Mouse (Mus musculus): Measurements from ENCODE around the gene Tns2. TPM values are rescaled to one million over a fixed set of nuclear protein-coding genes. Genes with fewer than 3 reads are reported as not detected.

Tns2 gene
- polyA plus RNA-seq, 1 experiment from 2014 or later: 9.4 TPM

DNA sequence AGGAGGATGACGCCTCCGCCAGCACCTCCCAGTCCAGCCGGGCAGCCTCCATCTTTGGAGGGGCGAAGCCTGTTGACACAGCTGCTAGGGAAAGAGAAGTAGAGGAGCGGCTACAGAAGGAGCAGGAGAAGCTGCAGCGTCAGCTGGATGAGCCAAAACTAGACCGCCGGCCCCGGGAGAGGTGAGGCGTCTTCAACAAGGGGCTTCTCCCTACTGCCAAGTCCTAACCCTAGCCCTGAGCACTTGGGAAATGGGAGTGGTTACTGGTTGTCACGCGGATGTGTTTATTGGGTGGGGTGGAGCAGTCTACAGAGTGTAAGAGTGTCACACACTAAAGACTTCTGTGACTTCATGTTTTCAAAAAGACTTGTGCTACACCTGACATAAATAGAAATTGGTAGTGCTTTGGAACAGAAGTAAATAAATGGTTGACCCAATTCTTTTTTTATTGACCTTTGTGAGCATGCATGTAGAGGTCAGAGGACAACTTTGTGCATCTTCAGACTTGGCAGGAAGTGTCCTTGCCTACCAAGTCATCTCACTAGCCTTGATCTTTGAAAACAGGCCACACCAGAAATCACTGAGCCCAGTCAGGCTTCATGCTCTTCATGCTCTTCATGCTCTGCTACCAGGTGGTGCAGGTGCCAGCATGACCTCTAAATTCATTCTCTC, 10.2 kb upstream of the Tns2 start:
- ATAC-seq: no peak
- no peaks in the 10 kb centered on the region for H3K4me1 ChIP-seq (ENCODE audit: control insufficient read depth, insufficient read depth, low read length)
- H3K9ac ChIP-seq (ENCODE audit: low read depth, low read length): no peak overlapping the region
- no peak overlapping the region for H3K4me3 ChIP-seq (ENCODE audit: low read depth, low read length)
- no peak overlapping the region for H3K27ac ChIP-seq (ENCODE audit: low read length)
- WGBS: 88% methylated on average over 12 of the region's 12 CpGs
- H3K9me3 ChIP-seq (replicated peaks; ENCODE audit: control insufficient read depth, low read length, poor library complexity, severe bottlenecking): no peaks in the 10 kb centered on the region
- H3K4me2 ChIP-seq (ENCODE audit: low read length): no peak overlapping the region
- H3K36me3 ChIP-seq (ENCODE audit: control insufficient read depth, insufficient read depth, low read length): peaks cover 75% of the 10 kb centered on the region
- H3K27me3 ChIP-seq (ENCODE audit: control insufficient read depth, insufficient read depth, low read depth, low read length): no peaks in the 10 kb centered on the region

DNA sequence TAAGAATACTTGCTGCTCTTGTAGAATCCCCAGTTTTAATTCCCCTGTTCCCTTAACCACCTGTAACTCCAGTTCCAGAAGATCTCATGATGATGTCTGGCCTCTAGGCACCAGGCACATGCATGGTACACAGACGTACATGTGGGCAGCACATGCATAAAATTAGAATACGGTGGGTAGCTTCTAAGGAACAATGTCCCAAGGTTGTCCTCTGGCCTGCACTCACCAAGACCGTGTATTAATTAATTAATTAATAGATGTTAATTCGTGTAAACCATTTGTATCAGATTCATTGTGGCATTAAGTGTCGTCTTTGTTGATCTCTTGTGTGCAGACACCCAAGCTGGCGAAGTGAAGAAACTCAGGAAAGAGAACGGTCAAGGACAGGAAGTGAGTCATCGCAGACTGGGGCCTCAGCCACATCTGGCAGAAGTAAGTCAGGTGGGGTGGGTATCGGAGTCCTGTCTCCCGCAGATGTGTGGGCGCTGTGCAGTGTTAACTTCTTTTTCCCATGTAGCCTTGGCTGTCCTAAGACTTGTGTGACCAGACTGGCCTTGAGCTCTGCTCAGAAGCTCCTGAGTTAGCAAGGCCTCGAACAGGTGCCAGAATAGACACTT, 9.0 kb upstream of the Tns2 start:
- H3K4me1 ChIP-seq (ENCODE audit: control insufficient read depth, insufficient read depth, low read length): no peaks in the 10 kb centered on the region
- H3K4me2 ChIP-seq (ENCODE audit: low read length): no peak overlapping the region
- WGBS: 89% methylated on average over 12 of the region's 12 CpGs
- no peak overlapping the region for H3K4me3 ChIP-seq (ENCODE audit: low read depth, low read length)
- H3K9ac ChIP-seq (ENCODE audit: low read depth, low read length): no peak overlapping the region
- H3K27me3 ChIP-seq (ENCODE audit: control insufficient read depth, insufficient read depth, low read depth, low read length): no peaks in the 10 kb centered on the region
- no peak overlapping the region for H3K27ac ChIP-seq (ENCODE audit: low read length)
- ATAC-seq: no peak
- peaks cover 79% of the 10 kb centered on the region for H3K36me3 ChIP-seq (ENCODE audit: control insufficient read depth, insufficient read depth, low read length)
- H3K9me3 ChIP-seq (replicated peaks; ENCODE audit: control insufficient read depth, low read length, poor library complexity, severe bottlenecking): no peaks in the 10 kb centered on the region

DNA sequence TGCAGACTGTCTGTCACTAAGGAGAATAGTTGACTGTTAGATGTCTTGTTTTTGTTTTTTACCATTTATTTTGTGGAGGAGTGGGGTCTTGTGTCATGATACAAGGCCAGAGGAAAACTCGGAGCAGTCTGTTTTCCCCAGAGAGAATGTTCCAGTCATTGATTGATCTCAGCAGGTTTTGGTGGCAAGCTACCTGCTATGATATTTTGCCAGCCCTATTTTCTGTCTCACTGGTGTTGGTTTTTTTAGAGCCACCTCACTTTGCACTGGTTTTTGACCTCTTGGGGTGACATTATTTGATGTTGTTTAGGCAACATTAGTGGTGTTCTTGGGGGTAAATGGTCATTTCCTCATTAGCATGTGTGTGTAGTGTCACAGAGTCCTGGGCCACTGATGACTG, 8.5 kb upstream of the Tns2 start:
- 89% methylated on average over 1 of the region's 1 CpGs for WGBS
- Histone ChIP-seq H3K4me2 (ENCODE audit: low read length) (no peak overlapping the region), H3K9me3 (replicated peaks; ENCODE audit: control insufficient read depth, low read length, poor library complexity, severe bottlenecking) (no peaks in the 10 kb centered on the region), H3K9ac (ENCODE audit: low read depth, low read length) (no peak overlapping the region), H3K36me3 (ENCODE audit: control insufficient read depth, insufficient read depth, low read length) (peaks cover 76% of the 10 kb centered on the region), H3K4me3 (ENCODE audit: low read depth, low read length) (no peak overlapping the region), H3K4me1 (ENCODE audit: control insufficient read depth, insufficient read depth, low read length) (no peaks in the 10 kb centered on the region), H3K27me3 (ENCODE audit: control insufficient read depth, insufficient read depth, low read depth, low read length) (no peaks in the 10 kb centered on the region), H3K27ac (ENCODE audit: low read length) (no peak overlapping the region)
- no peak for ATAC-seq

DNA sequence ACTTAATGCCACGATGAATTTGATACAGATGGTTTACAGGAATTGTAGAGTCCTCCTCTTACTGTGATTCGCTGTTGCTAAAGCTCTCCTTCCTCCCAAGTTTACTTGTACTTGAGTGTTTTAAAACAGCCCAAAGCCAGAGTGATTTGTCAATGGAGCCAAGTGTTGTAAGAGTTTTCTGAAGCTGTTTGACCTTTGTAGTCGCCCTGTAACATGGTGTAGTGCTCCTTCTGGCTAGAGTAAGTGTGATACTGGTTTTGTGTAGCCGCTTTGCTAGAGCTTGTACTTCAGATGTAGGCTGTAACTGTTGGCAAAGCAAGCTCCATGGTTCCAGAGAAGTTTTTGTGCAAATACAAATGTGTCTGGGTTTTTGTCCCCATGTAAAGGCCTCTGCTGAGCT, 8.0 kb upstream of the Tns2 start:
- H3K4me1 ChIP-seq (ENCODE audit: control insufficient read depth, insufficient read depth, low read length): no peaks in the 10 kb centered on the region
- no peaks in the 10 kb centered on the region for H3K9me3 ChIP-seq (replicated peaks; ENCODE audit: control insufficient read depth, low read length, poor library complexity, severe bottlenecking)
- 93% methylated on average over 4 of the region's 4 CpGs for WGBS
- no peak overlapping the region for H3K4me2 ChIP-seq (ENCODE audit: low read length)
- H3K27ac ChIP-seq (ENCODE audit: low read length): no peak overlapping the region
- no peak overlapping the region for H3K9ac ChIP-seq (ENCODE audit: low read depth, low read length)
- H3K27me3 ChIP-seq (ENCODE audit: control insufficient read depth, insufficient read depth, low read depth, low read length): no peaks in the 10 kb centered on the region
- H3K36me3 ChIP-seq (ENCODE audit: control insufficient read depth, insufficient read depth, low read length): peaks cover 73% of the 10 kb centered on the region
- no peak for ATAC-seq
- H3K4me3 ChIP-seq (ENCODE audit: low read depth, low read length): no peak overlapping the region

DNA sequence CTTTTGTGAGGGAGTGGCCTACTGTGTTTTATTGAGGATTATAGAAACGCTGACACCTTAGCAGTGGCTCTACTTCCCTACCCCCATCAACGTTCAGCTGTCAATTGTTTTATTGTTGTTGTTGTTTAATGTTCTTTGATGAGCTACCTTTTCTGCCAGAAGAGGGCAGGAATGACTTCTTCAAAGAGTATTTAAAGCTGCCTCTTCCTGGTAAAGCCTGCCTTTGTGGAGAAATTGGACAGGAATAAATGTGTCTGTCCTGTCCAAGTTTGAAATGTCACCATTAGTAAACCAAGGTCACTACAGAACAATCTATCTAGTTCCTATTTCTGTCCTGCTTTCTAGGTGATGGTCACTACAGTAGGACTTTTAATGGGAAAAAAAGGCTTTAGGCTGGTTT, 6.1 kb upstream of the Tns2 start:
- Histone ChIP-seq H3K4me3 (ENCODE audit: low read depth, low read length) (no peak overlapping the region), H3K27me3 (ENCODE audit: control insufficient read depth, insufficient read depth, low read depth, low read length) (no peaks in the 10 kb centered on the region; the same call in 1 of the 2 replicates), H3K9me3 (replicated peaks; ENCODE audit: control insufficient read depth, low read length, poor library complexity, severe bottlenecking) (no peaks in the 10 kb centered on the region), H3K4me1 (ENCODE audit: control insufficient read depth, insufficient read depth, low read length) (no peaks in the 10 kb centered on the region), H3K4me2 (ENCODE audit: low read length) (no peak overlapping the region), H3K36me3 (ENCODE audit: control insufficient read depth, insufficient read depth, low read length) (peaks cover 63% of the 10 kb centered on the region), H3K27ac (ENCODE audit: low read length) (no peak overlapping the region), H3K9ac (ENCODE audit: low read depth, low read length) (no peak overlapping the region)
- no peak for ATAC-seq
- 59% methylated on average over 2 of the region's 2 CpGs for WGBS

DNA sequence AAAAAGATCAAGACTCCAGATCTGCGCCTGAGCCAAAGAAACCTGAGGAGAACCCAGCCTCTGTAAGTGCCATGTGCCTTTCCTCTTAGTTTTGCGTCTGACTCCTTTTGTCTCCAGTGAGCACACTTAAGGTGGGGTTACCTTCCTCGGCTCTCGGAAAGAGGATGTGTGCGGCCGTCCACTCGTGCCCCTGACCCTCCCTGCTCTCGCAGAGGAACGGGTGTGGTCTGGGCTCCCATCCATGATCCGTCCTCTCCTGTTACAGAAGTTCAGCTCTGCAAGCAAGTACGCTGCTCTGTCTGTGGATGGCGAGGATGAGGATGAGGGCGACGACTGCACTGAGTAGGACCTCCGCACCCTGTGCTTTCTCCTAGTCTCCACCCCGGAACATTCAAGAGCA, 5.2 kb upstream of the Tns2 start:
- Histone ChIP-seq H3K4me1 (ENCODE audit: control insufficient read depth, insufficient read depth, low read length) (peaks cover 2% of the 10 kb centered on the region; the same call in 1 of the 2 replicates), H3K9ac (ENCODE audit: low read depth, low read length) (no peak overlapping the region), H3K4me2 (ENCODE audit: low read length) (no peak overlapping the region)

DNA sequence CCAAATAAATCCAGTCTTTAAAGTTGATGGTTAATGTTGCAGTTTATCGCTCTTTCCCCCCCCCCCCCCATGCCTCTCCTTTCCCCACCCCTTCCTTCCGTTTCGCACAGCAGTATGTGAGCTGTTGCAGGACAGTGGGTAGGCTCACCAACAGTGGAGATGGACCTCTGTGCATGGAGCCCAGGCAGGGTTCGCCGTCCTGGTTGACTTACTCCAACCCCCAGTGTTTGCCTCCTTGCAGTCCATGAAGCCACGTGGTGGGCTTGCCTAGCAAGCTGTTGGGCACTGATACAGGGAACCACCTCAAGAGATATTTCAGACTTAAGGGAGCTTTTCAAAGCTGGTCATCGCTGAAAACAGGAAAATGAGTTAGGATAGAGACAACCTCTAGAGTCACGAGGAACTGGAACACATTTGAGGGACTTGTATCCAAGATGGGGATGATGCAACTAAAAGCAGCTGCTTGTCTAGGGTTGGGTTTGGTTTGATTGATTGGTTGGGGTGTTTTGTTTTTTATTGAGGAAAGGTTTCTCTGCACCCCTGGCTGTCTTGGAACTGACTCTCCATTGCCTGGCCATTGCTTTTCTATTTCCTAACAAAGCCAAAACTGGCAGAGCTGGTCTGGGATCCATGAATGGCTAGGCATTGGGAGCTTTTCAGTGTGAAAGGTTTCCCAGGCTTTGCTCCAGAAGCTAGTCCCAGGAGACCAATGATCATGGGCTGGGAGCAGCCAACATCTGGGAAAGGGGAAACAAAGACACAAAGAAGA, 2.9 kb upstream of the Tns2 start:
- Histone ChIP-seq H3K36me3 (ENCODE audit: control insufficient read depth, insufficient read depth, low read length) (peaks cover 38% of the 10 kb centered on the region), H3K9me3 (replicated peaks; ENCODE audit: control insufficient read depth, low read length, poor library complexity, severe bottlenecking) (no peaks in the 10 kb centered on the region), H3K27ac (ENCODE audit: low read length) (no peak overlapping the region), H3K4me1 (ENCODE audit: control insufficient read depth, insufficient read depth, low read length) (peaks cover 8% of the 10 kb centered on the region; the same call in 1 of the 2 replicates), H3K27me3 (ENCODE audit: control insufficient read depth, insufficient read depth, low read depth, low read length) (peaks cover 2% of the 10 kb centered on the region), H3K9ac (ENCODE audit: low read depth, low read length) (no peak overlapping the region), H3K4me2 (ENCODE audit: low read length) (no peak overlapping the region), H3K4me3 (ENCODE audit: low read depth, low read length) (no peak overlapping the region)
- WGBS: 87% methylated on average over 8 of the region's 8 CpGs
- no peak for ATAC-seq

More for the DNA sequence above, 5.2 kb upstream of the Tns2 start:
- Histone ChIP-seq H3K4me3 (ENCODE audit: low read depth, low read length) (no peak overlapping the region), H3K9me3 (replicated peaks; ENCODE audit: control insufficient read depth, low read length, poor library complexity, severe bottlenecking) (no peaks in the 10 kb centered on the region), H3K36me3 (ENCODE audit: control insufficient read depth, insufficient read depth, low read length) (peaks cover 56% of the 10 kb centered on the region), H3K27ac (ENCODE audit: low read length) (no peak overlapping the region), H3K27me3 (ENCODE audit: control insufficient read depth, insufficient read depth, low read depth, low read length) (peaks cover 1% of the 10 kb centered on the region)
- no peak for ATAC-seq
- WGBS: 92% methylated on average over 16 of the region's 16 CpGs

DNA sequence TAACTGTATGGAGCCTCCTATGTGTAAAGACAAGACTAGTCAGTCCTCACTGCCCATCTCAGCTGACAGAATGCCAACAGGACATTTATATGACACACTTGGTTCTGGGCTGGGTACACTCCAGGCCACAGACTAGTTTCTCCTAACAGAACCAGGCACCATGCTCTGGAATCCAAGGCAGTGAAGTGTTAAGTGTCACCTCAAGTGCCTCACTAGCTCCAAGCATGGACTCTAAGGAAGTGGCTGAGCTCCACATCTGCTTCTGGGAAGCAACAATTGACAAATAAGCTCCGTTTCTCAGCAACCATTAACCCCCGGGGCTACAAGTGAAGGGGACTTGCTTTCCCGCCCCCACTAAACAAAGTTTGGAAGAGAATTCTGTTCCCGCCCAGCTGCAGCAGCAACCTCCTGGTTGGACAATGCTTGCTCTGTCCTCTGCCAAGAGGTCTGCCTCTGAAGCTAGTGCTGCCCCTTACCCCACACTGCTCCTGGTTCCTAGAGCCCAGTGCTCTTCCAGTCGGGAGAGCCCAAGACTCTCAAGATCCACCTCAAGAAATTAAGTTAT, 2.1 kb upstream of the Tns2 start:
- H3K9ac ChIP-seq (ENCODE audit: low read depth, low read length): no peak overlapping the region
- peaks cover 32% of the 10 kb centered on the region for H3K36me3 ChIP-seq (ENCODE audit: control insufficient read depth, insufficient read depth, low read length)
- H3K27ac ChIP-seq (ENCODE audit: low read length): no peak overlapping the region
- H3K4me3 ChIP-seq (ENCODE audit: low read depth, low read length): no peak overlapping the region
- ATAC-seq: no peak
- no peaks in the 10 kb centered on the region for H3K9me3 ChIP-seq (replicated peaks; ENCODE audit: control insufficient read depth, low read length, poor library complexity, severe bottlenecking)
- no peak overlapping the region for H3K4me2 ChIP-seq (ENCODE audit: low read length)
- peaks cover 6% of the 10 kb centered on the region for H3K27me3 ChIP-seq (ENCODE audit: control insufficient read depth, insufficient read depth, low read depth, low read length)
- peaks cover 8% of the 10 kb centered on the region; the same call in 1 of the 2 replicates for H3K4me1 ChIP-seq (ENCODE audit: control insufficient read depth, insufficient read depth, low read length)
- WGBS: 35% methylated on average over 5 of the region's 5 CpGs

DNA sequence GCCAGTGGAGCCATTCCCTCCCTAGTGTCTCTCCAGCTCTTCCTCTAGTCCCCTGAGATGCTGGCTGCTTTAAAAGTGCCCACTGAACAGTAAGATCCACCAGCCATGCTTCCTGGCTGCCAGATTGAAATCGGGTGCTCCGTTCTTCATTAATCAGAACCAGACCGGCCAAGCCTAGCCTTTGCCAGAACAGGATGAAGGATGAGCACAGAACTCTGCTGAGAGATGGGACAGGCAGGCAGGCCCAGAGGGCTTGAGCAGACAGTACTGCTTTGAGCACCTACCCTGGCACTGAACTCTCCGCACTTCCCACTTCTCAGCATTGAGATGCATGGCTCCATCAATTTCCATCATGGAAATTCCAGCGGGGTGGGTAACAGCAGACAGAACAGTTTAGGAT, 953 bp upstream of the Tns2 start:
- Histone ChIP-seq H3K9ac (ENCODE audit: low read depth, low read length) (no peak overlapping the region), H3K4me3 (ENCODE audit: low read depth, low read length) (no peak overlapping the region), H3K36me3 (ENCODE audit: control insufficient read depth, insufficient read depth, low read length) (peaks cover 22% of the 10 kb centered on the region), H3K9me3 (replicated peaks; ENCODE audit: control insufficient read depth, low read length, poor library complexity, severe bottlenecking) (no peaks in the 10 kb centered on the region), H3K4me1 (ENCODE audit: control insufficient read depth, insufficient read depth, low read length) (peaks cover 8% of the 10 kb centered on the region; the same call in 1 of the 2 replicates), H3K27me3 (ENCODE audit: control insufficient read depth, insufficient read depth, low read depth, low read length) (peaks cover 6% of the 10 kb centered on the region), H3K27ac (ENCODE audit: low read length) (no peak overlapping the region), H3K4me2 (ENCODE audit: low read length) (no peak overlapping the region)
- ATAC-seq: no peak
- WGBS: 58% methylated on average over 5 of the region's 5 CpGs
